Mouse (Mus musculus): ENCODE results near the gene Gm26897.

DNA sequence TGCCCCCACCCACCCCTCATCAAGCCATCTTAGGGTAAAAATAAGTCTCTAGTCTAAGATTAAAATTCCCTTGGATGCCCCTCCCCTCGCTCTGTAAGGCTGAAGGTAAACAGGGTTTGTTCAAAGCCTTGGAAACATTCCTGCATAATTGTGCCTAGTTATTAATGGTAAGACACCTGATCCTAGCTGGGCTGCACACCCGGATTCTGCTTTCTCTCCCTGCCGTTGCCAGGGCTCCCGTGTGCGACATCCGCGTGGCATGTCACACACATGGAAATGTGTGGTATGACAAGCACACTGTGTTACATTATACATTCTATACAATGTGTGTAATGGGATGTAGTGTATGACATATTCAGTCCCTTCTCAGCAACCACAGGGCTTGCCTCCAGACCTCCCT is 30.1 kb upstream of the Gm26897 start:
- TF ChIP-seq CTCF (IDR thresholded peaks at IDR 0.05; ENCODE audit: extremely low read depth, insufficient read depth, insufficient read length, insufficient replicate concordance) (no peak), POLR2A (IDR thresholded peaks at IDR 0.05; ENCODE audit: low read depth, low read length) (no peak)
